Mouse (Mus musculus) ovary, postnatal 10 days (tissue): ENCODE results near the gene Slc25a29.
A peak's percentile ranks its signal among the peaks of the same experiment; 100 is the strongest.

Experiments
- DNase-seq: peaks from one replicate; pipeline ENCODE4 v3.0.0; 2022; ENCODE audit warnings: low spot score

Gene Slc25a29

GRCm38 (mm10) chr12:108794078-108794711 is 41.5 kb downstream of the Slc25a29 start:
- DNase-seq: peak; percentile 44

- peak; percentile 18 for DNase-seq
Observed at GRCm38 (mm10) chr12:108793453-108793941, 42.2 kb downstream of the Slc25a29 start.

GRCm38 (mm10) chr12:108792546-108793452 is 42.9 kb downstream of the Slc25a29 start, which contains the start of gene Yy1:
Gene Yy1, plus strand, starts transcription at chr12:108792973.
- DNase-seq: peak; percentile 88

DNA sequence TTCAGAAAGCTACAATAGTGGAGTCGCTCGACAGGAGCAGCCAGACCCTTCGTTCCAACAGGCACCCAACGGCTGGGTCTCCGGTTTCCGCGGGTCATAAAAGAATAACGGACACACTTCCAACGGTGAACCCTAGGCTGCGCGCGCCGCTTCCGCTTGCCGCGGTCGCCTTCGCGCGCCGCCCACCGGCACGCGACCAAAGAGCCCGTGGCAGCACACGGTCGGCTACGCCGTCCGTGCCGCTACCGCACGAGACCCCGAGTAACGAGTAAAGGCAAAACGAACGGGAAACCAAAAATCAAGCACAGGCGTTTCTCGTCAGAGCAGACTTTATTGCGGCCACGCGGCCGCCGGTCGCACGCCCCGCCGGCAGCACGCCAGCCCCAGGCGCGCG is 43.5 kb downstream of the Slc25a29 start:
- DNase-seq: peak; percentile 48

DNA sequence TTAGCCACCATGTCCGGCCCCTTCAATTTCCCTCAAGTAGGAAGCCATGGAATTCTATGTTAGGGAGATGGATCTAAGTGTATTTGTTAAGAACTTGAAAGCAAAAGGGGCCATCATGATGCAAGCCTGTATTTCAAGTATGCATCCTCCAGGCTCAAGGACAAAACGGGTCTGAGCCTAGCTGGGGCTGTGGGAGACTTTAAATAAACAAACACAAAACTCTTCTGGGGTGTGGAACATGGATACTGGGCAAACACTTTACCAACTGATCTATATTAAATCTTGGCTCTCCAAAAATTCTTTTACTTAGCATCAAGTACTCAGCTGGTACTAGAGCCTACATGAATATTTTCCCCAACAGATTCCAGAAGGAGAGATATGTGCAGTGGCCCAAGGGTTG is 48.4 kb downstream of the Slc25a29 start:
- DNase-seq: no peak

DNA sequence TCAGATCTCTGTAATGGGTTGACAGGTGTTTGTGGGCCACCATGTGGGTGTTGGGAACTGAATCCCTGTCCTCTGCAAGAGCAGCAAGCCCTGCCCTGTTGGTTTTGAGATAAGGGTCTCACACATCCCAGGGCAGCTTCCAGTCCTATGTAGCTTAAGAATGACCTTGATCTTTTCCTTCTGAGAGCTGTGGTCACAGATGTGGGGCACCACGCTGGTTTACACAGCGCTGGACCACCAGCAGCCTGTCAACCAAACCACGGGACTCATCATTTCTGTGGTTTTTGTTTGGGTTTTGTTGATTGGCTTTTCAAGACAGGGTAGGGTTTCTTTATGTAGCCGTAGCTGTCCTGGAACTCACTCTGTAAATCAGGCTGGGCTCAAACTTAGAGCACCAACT is 50.5 kb downstream of the Slc25a29 start:
- no peak for DNase-seq

DNA sequence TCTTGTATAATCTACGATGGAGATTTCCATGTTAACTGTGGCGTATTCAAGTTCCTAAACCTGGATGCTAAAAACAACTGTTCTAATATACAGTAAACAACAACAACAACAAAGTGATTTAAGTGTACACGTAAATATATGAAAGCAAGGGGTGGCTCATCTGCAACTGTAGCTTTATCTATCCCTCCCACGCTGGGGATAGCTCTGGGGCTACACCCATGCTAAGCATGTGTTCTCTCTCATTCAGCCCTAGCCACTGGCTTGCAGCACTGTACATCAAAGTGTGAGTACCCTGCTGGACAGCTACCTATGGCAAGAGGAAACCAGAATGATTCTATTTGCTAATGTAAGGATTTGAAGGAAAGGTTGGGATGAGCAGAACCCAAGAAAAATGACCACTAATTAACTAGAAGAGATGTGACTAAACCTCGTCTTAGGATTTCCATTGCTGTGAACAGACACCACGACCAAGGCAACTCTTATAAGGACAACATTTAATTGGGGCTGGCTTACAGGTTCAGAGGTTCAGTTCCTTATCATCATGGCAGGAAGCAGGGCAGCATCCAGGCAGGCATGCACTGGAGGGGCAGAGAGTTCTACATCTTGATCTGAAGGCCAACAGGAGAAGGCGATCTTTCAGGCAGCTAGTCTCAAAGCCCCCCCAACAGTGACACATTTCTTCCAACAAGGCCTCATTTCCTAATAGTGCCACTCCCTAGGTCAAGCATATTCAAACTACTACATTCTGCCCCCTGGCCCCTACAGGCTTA is 55.4 kb downstream of the Slc25a29 start:
- no peak for DNase-seq
